Mouse (Mus musculus) adrenal gland, postnatal 36 days (tissue): ENCODE data around the gene Pcdh7. TPM values are rescaled to one million over a fixed set of nuclear protein-coding genes. Genes with fewer than 3 reads are reported as not detected.

Source experiments
- DNase-seq, 2 experiments: peaks; one replicate each; pipeline ENCODE4 v3.0.0; 2021; ENCODE audit warnings: mixed read lengths in 1 of 2
- total RNA-seq, 2 experiments: library from RNA; stranded (reverse); gene quantifications; 2 replicates each; pipeline ENCODE4 v1.2.3; 2021

The Pcdh7 gene
- total RNA-seq, 2 experiments from 2014 or later = 1.7 to 3.2 TPM

GRCm38 (mm10) chr5:57797951-57798670 is 80.3 kb downstream of the Pcdh7 start:
- peak; percentile 36 to 58 for DNase-seq

GRCm38 (mm10) chr5:57803108-57803507 is 85.3 kb downstream of the Pcdh7 start:
- DNase-seq = no peak

DNA sequence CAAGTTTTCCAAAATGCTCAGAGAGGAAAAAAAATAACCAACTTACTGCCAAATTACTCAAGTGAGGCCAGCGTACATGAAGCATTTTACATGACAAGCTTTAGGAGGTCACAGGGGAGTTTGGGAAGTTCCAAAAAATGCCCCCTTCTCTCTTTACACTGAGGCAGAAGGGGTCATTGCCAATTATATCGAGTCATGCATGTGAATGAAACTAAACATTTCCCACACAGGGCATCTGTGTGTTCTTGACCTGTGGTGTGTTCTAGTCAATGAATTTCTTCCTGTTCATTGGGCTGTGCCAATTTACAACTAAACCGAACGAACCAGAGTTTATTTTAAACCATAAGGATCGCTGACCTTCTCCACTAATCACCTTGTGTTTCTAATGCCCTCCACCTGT is 86.1 kb downstream of the Pcdh7 start:
- no peak for DNase-seq

DNA sequence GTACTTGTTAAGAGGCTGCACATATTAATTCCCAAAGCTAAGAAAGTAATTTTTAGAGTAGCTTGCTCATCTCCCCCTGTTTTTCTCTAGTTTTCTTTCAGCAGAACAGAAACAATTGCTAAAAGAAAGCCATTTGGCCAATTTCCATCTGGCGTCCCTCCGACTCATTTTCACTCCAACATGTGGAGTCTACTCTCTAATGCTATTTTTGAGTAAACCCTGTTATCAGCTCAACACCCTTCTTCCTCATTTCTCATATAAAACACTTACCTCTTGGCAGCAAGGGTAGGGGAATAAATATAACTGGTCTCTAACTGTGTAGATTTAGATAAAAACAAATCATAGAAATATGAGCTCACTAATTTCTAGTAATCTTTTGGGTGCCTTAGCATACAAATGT is 89.6 kb downstream of the Pcdh7 start:
- no peak for DNase-seq

GRCm38 (mm10) chr5:57810641-57811040 is 92.9 kb downstream of the Pcdh7 start:
- DNase-seq = no peak

- no peak for DNase-seq
Observed at GRCm38 (mm10) chr5:57815964-57816589, 98.3 kb downstream of the Pcdh7 start.

DNA sequence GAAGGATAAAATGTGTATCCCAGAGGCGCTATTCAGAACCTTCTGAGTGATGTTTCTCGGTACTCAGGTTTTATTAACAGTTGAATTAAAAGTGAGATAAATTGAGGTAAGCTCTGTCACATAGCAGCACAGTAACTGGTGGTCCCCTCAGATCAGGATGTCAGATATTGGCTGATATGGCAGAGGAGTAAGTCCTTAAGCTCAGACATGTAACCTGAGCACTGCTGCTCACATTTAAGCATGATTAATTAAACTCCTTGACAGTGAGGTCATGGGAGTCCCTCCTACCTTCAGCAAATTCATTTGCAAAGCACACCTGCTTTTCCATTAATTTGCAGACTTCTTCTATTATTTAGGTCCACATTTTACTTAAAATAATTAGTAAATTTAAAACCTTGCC is 102.0 kb downstream of the Pcdh7 start:
- DNase-seq = no peak

GRCm38 (mm10) chr5:57821099-57821498 is 103.3 kb downstream of the Pcdh7 start:
- DNase-seq = no peak

GRCm38 (mm10) chr5:57828437-57828836 is 110.7 kb downstream of the Pcdh7 start:
- DNase-seq = no peak

- no peak for DNase-seq
Observed at GRCm38 (mm10) chr5:57837150-57837549, 119.4 kb downstream of the Pcdh7 start.

- DNase-seq = no peak
Observed at GRCm38 (mm10) chr5:57841357-57842119, 123.8 kb downstream of the Pcdh7 start.

DNA sequence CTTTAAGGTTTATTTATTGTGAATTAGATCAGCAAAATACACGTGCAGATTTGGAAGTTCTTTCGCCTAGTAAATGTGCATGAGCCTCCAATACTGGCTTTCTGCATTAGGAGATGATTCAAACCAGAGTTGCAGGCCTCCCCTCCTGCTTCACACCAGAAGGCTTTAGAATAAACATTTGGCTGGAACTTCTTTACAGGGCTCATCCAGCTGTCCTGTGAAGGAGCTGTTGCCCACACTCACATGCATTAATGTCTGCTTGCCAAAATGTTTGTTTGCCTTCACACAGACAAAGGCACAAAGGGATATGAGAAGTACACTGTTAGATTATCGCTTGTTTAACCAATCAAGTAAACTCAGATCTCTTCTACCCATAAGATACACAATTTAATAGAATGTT is 129.7 kb downstream of the Pcdh7 start:
- no peak for DNase-seq

GRCm38 (mm10) chr5:57850111-57850510 is 132.3 kb downstream of the Pcdh7 start:
- no peak for DNase-seq

- no peak for DNase-seq
Observed at GRCm38 (mm10) chr5:57857316-57857715, 139.5 kb downstream of the Pcdh7 start.

DNA sequence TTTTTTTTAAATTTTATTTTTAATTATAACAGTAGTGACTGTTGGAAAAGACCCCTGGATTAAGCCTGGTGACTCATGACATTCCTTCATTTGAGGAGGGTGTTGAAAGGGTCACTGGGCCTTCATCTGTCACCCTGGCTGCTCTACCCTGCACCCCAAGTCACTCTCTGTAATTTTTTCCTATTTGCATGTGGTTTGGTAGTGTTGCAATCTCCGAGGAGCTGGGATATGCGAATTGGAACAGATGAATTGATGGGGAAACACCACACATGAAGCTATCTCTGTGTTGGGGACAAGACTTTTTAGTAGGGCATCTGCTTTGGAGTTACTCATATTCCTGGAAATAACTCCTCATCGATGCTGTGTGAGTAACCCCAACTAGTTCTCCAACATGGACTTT is 146.5 kb downstream of the Pcdh7 start:
- DNase-seq = no peak

- no peak for DNase-seq
Observed at GRCm38 (mm10) chr5:57865256-57865655, 147.5 kb downstream of the Pcdh7 start.

- no peak for DNase-seq
Observed at GRCm38 (mm10) chr5:57866097-57866496, 148.3 kb downstream of the Pcdh7 start.

DNA sequence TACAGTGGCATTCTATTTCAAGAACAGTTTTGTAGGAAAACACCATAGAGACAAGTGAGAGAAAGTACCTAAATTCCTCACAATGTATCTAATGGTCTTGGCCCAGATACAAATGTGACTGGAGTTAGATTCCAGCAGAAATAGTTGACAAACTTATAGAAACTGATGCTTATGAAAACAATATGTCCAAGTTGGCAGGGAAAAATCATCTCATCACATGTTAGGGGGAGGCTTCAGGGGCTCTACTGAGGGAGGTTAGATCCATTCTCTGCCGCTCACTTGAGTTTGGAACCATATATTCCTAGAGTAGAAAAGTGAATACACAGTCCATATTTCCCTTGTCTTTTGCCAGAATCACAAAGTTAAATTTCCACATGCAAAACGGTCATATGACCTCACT is 150.1 kb downstream of the Pcdh7 start:
- DNase-seq = no peak

- DNase-seq = no peak
Observed at GRCm38 (mm10) chr5:57868702-57869101, 150.9 kb downstream of the Pcdh7 start.

DNA sequence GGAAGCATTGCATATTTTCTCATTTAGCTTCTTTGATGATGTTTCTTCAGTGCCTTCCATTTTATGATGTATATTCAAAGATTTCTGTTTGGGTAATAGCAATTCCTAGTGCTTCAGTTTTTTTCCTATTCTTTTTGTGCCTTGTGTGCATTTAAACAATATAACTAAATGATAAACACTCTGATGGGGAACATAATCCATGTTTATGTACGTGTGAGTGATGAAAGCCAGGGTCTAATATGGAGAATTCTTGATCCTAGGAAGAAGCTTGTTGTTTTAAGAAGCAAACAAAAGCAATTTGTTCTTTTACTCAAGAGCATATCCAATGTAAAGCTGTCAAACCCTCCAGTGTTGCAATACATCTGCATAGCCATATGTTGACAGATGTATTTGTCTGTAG is 153.0 kb downstream of the Pcdh7 start:
- DNase-seq = no peak

- no peak for DNase-seq
Observed at GRCm38 (mm10) chr5:57884982-57885381, 167.2 kb downstream of the Pcdh7 start.

GRCm38 (mm10) chr5:57899018-57899614 is 181.3 kb downstream of the Pcdh7 start:
- DNase-seq = peak; percentile 8 to 32

DNA sequence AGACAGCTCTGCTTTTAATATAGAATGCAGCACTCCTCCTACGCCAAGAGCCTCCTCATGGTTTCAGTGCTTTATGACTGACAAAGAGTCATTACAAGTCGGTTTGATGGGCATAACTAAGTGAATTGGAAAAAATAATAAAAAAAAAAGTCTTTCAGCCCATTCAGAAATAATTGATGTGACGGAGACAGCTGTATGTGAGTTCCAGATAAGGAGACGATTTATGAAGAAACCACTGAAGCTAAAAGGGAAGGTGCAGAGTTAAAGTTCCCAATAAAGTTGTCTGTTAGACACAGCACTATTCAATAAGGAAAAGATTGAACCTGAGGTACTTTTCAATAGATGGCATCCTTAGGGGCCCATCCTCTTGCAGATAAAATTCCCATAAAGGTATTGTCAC is 189.5 kb downstream of the Pcdh7 start:
- no peak for DNase-seq
